Mouse (Mus musculus): ENCODE results near the gene Glipr1l3.
"Not testable (repeated sequence)": the region's sequence is repeated elsewhere in the genome, so short reads cannot be mapped to it uniquely, and the experiment has no call there.

Glipr1l3 gene

DNA sequence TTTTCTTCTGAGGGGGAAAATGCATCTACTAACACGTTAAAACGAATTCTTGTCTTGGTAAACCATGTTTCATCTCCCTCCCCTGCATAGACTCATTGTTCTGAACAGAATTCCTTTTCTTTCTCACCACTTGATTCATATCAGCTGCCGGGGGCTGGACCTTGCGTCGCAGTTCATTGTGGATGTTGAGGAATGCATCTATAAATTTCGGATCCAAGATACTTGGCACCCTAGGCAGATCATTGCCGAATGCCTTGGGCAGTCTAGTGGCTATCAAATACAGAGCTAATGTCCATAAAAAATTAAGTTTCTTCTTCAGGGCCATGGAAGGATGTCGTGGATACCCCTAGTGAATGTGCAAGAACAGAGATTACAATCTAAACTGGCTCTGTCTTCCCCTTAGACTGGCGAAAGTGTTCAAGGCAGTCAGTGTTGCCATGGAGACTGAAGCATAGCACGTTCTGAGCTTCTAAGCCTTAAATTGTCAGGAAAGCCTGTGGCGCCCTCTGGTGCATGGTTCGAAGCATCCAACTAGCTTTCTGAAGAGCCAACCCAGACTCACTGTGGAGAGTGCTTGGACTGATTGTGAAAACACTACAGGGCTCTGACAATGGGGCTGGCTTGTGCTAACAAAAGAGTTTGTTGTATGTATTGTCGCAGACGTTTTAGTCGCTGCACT is at the start of gene Glipr1l3:
Glipr1l3 (minus strand) TSS at position 446 of the 679 bp plus-strand sequence.
- peak; percentile 38 for DNase-seq (ENCODE audit: low read depth)

GRCm38 (mm10) chr10:112203463-112203862 is 43.3 kb upstream of the Glipr1l3 start:
- DNase-seq (ENCODE audit: low read depth), result no peak

DNA sequence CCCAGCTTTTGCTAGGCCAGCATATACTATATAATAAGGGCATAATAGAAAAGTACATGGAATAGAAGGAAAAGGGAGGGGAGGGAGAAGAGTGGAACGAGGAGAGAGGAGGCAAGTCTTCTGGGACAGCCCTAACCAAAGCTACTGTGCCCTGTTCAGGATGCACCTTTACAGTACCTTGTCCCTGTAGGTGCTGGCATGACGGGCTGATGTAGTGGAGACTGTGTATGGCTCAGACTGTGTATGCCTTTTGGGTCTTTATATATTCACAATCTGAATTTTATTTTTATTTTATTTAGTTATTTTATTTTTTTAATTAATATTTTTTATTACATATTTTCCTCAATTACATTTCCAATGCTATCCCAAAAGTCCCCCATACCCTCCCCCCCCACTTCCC is 33.8 kb upstream of the Glipr1l3 start:
- DNase-seq (ENCODE audit: low read depth), result not testable (repeated sequence)

DNA sequence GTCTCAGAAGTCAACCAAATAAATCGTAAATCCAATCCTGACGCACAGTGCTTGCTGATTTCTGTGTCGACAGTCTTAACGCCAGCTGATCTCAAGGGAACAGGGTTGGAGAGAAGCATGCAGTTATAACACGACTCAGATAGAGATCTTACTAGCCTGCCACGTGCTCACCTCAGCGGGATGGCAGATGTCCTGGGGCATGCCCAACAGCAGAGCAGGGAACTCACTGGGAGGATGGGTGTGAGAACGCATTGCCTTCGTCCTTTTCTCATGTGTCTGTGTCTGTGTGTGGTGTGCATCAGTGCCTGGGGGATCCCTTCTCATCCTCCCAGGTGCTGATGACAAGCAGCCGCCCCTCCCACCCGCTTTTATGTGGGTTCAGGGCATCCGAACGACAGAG is 16.9 kb upstream of the Glipr1l3 start:
- DNase-seq (ENCODE audit: low read depth), result not testable (repeated sequence)

DNA sequence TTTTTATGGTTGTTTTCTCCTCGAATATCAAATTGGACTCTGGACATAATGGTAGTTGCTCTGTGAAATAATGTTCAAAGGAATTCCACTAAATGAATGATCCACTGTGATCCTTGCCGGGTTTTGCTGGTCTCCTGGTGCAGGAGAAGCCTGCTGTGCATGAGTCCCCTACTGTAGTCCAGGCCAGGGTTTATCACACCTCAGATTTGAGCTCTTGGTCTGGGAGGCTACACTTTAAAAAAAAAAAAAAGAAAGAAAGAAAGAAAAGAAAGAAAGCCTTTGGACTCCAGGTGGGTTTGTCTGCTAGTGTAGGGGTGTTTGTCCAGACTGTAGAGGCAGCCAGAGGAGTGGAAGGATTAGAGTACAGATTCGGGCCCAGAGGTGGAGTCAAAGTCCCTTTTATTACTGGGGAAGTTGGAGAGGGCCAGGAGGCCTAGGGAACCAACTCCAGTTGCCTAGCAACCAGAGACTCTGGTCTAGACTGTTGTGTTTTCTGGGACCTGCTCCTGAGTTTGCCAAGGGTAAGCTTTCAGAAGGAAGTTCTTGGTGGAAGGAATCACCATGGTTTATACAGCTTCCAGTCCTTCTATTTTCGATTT is 3.1 kb upstream of the Glipr1l3 start, which contains the start of gene Caps2:
Caps2 (plus strand) TSS at position 454 of the 599 bp plus-strand sequence.
- DNase-seq (ENCODE audit: low read depth), result no peak

DNA sequence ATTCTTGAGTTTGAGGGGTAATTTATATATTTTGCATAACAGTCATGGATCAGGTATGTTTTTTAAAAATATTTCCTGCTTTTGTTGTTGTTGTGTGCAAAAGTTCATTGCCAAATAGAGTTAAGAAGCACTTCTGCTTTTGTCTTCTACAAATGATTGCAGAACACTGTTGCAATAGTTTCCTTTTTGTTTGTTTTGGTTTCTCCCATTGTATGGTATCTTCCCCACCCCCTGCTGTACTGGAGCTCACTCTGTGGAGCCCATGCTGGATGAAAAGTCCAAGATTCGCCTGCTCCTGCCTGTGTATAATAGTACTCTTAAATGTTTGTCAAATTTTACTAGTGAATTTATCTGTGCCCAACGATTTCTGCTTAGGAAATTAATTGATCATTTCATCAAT is 20.3 kb downstream of the Glipr1l3 start:
- DNase-seq (ENCODE audit: low read depth), result no peak

GRCm38 (mm10) chr10:112138871-112139430 is 21.2 kb downstream of the Glipr1l3 start:
- DNase-seq (ENCODE audit: low read depth), result no peak

DNA sequence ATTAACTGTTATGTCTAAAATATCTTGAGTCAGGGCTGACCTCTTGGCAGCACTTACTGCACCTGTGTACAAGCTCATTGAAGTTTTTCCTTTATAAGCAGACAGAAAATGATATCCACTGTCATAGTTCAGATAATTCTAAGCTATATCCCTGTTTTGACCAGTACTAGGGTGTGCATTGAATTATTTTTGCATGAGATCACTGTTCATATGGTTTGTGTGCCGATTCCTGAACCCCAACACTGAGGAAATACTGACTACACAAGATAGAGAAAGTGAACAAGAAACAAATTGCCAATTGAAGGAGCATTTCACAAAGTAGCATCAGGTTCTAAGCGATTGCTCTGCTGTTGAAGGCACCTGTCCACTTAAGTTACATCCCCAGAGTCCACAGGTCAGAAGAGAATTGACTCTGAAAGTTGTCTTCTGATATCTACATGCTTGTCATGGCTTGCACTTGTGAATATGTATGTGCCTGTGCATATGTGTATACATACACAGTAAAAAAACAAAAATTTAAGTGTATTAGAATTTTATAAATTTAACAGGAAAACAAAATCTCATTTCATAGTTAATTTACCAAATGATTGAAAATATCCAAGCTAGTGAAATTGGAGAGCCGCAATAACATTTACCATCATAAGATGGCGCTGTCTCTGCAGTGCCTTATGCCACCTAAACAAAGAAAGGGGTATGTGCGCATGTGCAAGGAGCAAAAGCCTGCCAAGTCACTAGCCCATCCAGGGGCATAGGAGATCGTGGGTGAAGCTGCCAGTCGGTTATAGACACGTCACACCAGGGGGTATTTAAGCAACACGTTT is 21.9 kb downstream of the Glipr1l3 start:
- DNase-seq (ENCODE audit: low read depth), result peak; percentile 59

GRCm38 (mm10) chr10:112132194-112132593 is 27.9 kb downstream of the Glipr1l3 start:
- no peak for DNase-seq (ENCODE audit: low read depth)

GRCm38 (mm10) chr10:112127682-112128230 is 32.4 kb downstream of the Glipr1l3 start:
- DNase-seq (ENCODE audit: low read depth), result not testable (repeated sequence)

- DNase-seq (ENCODE audit: low read depth), result not testable (repeated sequence)
Measured at GRCm38 (mm10) chr10:112125090-112125489, 35.0 kb downstream of the Glipr1l3 start.

GRCm38 (mm10) chr10:112110401-112110800 is 49.7 kb downstream of the Glipr1l3 start:
- DNase-seq (ENCODE audit: low read depth), result no peak

GRCm38 (mm10) chr10:112105785-112106184 is 54.3 kb downstream of the Glipr1l3 start:
- peak; percentile 19 for DNase-seq (ENCODE audit: low read depth)

Data from c-Kit-positive CD71-positive TER-119-negative erythroid progenitor cells, embryonic 14.5 days (primary cell).